Mouse (Mus musculus) heart, adult 2 months (tissue): ENCODE data around the gene Robo2.

Experiments used
- CTCF ChIP-seq: fragments of 200-600 bp; IDR thresholded peaks from 2 replicates; pipeline ENCODE4 v1.8.1; 2022; ENCODE audit warnings: antibody characterized with exemption, mild to moderate bottlenecking, moderate library complexity
- POLR2A ChIP-seq: fragments of 200-500 bp; IDR thresholded peaks from 2 replicates; pipeline ENCODE4 v1.6.1; 2011; ENCODE audit warnings: mild to moderate bottlenecking, low read depth, low read length, control low read depth; ENCODE audit not compliant: insufficient read depth

DNA sequence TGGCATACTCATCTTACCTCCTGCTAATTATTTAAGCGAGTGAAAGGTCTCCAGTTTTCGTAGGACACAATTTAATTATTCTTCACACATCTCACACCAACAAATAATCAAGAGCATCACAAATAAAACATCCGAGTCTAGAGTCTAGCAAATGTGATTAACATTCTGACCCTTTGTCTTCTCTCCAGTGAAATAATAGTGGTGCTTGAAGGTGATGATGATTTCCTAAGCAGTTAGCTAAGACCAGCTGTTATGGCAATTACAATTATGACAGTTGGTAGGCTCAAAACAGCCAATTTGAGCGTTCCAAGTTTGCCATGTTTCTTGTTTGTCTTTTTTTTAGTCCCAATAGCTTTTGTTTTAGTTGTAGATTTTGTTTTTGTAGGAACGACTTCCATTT is 210.9 kb downstream of the Robo2 start:
- TF ChIP-seq CTCF = no peak
- no peak for TF ChIP-seq POLR2A
